Mouse (Mus musculus): ENCODE data around the gene Hmx1. TPM values are rescaled to one million over a fixed set of nuclear protein-coding genes. Genes with fewer than 3 reads are reported as not detected.

Gene Hmx1
- polyA plus RNA-seq, 1 experiment = not detected

GRCm38 (mm10) chr5:35425218-35425617 is 36.3 kb downstream of the Hmx1 start:
- Histone ChIP-seq H3K4me1 (ENCODE audit: control insufficient read depth, insufficient read depth, low read length) (no peaks in the 10 kb centered on the region), H3K4me3 (ENCODE audit: insufficient read depth, low read length) (no peak overlapping the region), H3K27ac (ENCODE audit: insufficient read depth, low read length) (no peak overlapping the region)
- TF ChIP-seq POLR2A (IDR thresholded peaks at IDR 0.05; ENCODE audit: extremely low read depth, insufficient read depth, low read length) = no peak
- TF ChIP-seq CTCF (IDR thresholded peaks at IDR 0.05; ENCODE audit: extremely low read depth, insufficient read depth, low read length) = no peak

GRCm38 (mm10) chr5:35427901-35428300 is 39.0 kb downstream of the Hmx1 start:
- Histone ChIP-seq H3K4me1 (ENCODE audit: control insufficient read depth, insufficient read depth, low read length) (no peaks in the 10 kb centered on the region), H3K4me3 (ENCODE audit: insufficient read depth, low read length) (no peak overlapping the region), H3K27ac (ENCODE audit: insufficient read depth, low read length) (no peak overlapping the region)
- TF ChIP-seq CTCF (IDR thresholded peaks at IDR 0.05; ENCODE audit: extremely low read depth, insufficient read depth, low read length) = no peak
- no peak for TF ChIP-seq POLR2A (IDR thresholded peaks at IDR 0.05; ENCODE audit: extremely low read depth, insufficient read depth, low read length)

- Histone ChIP-seq H3K4me3 (ENCODE audit: insufficient read depth, low read length) (no peak overlapping the region), H3K27ac (ENCODE audit: insufficient read depth, low read length) (no peak overlapping the region), H3K4me1 (ENCODE audit: control insufficient read depth, insufficient read depth, low read length) (no peaks in the 10 kb centered on the region)
- TF ChIP-seq CTCF (IDR thresholded peaks at IDR 0.05; ENCODE audit: extremely low read depth, insufficient read depth, low read length) = no peak
- no peak for TF ChIP-seq POLR2A (IDR thresholded peaks at IDR 0.05; ENCODE audit: extremely low read depth, insufficient read depth, low read length)
Measured at GRCm38 (mm10) chr5:35428421-35428820, 39.5 kb downstream of the Hmx1 start.

DNA sequence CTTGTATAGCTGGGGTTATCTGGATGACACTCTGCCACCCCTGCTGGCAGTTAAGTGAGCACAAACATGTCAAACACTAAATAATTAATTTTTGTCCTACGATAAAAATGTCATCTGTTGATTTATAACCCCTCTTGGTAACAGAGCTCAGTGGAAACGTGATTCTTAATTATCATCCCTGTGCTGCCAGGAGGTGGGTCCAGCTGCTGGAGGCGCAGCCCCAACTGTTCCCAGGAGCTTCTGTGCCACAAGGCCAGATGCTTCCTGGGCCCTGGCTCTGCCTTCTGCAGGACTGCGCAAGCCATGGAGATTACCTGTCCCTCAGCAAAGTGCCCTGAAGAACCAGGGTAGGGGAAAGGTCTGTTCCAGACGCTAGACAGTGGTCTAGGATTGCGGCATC is 43.2 kb downstream of the Hmx1 start:
- H3K4me3 ChIP-seq (ENCODE audit: insufficient read depth, low read length) = no peak overlapping the region
- TF ChIP-seq CTCF (IDR thresholded peaks at IDR 0.05; ENCODE audit: extremely low read depth, insufficient read depth, low read length) (no peak), POLR2A (IDR thresholded peaks at IDR 0.05; ENCODE audit: extremely low read depth, insufficient read depth, low read length) (no peak)
- H3K27ac ChIP-seq (ENCODE audit: insufficient read depth, low read length) = no peak overlapping the region
- no peaks in the 10 kb centered on the region for H3K4me1 ChIP-seq (ENCODE audit: control insufficient read depth, insufficient read depth, low read length)

GRCm38 (mm10) chr5:35434038-35434437 is 45.1 kb downstream of the Hmx1 start:
- Histone ChIP-seq H3K4me3 (ENCODE audit: insufficient read depth, low read length) (no peak overlapping the region), H3K27ac (ENCODE audit: insufficient read depth, low read length) (no peak overlapping the region), H3K4me1 (ENCODE audit: control insufficient read depth, insufficient read depth, low read length) (no peaks in the 10 kb centered on the region)
- peak; percentile 33 for TF ChIP-seq CTCF (IDR thresholded peaks at IDR 0.05; ENCODE audit: extremely low read depth, insufficient read depth, low read length)
- TF ChIP-seq POLR2A (IDR thresholded peaks at IDR 0.05; ENCODE audit: extremely low read depth, insufficient read depth, low read length) = no peak

DNA sequence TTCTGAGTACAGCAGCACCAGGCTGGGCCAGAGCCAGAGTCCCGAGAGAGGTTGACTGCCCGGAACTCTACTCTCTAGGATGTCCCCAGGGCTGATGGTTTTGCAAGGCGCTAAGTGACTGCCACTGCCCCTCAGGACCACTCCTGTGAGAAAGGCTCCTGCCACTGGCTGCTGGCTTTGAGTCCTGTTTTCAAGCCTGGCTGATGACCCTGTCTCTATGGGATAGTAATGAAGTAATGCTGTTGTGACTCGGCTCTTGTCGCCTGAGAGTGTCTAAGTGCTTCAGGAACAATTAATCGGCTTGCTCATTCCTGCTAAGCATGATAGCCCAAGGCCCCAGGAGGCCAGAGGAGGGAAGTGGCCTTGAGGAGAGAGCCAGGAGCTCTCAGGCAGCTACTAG is 45.8 kb downstream of the Hmx1 start:
- Histone ChIP-seq H3K4me3 (ENCODE audit: insufficient read depth, low read length) (no peak overlapping the region), H3K4me1 (ENCODE audit: control insufficient read depth, insufficient read depth, low read length) (no peaks in the 10 kb centered on the region), H3K27ac (ENCODE audit: insufficient read depth, low read length) (no peak overlapping the region)
- no peak for TF ChIP-seq POLR2A (IDR thresholded peaks at IDR 0.05; ENCODE audit: extremely low read depth, insufficient read depth, low read length)
- no peak for TF ChIP-seq CTCF (IDR thresholded peaks at IDR 0.05; ENCODE audit: extremely low read depth, insufficient read depth, low read length)

- TF ChIP-seq CTCF (IDR thresholded peaks at IDR 0.05; ENCODE audit: extremely low read depth, insufficient read depth, low read length) (no peak), POLR2A (IDR thresholded peaks at IDR 0.05; ENCODE audit: extremely low read depth, insufficient read depth, low read length) (no peak)
- Histone ChIP-seq H3K4me1 (ENCODE audit: control insufficient read depth, insufficient read depth, low read length) (no peaks in the 10 kb centered on the region), H3K27ac (ENCODE audit: insufficient read depth, low read length) (no peak overlapping the region)
Measured at GRCm38 (mm10) chr5:35438805-35439204, 49.9 kb downstream of the Hmx1 start.

GRCm38 (mm10) chr5:35440459-35440858 is 51.6 kb downstream of the Hmx1 start:
- no peaks in the 10 kb centered on the region for H3K4me1 ChIP-seq (ENCODE audit: control insufficient read depth, insufficient read depth, low read length)
- no peak overlapping the region for H3K4me3 ChIP-seq (ENCODE audit: insufficient read depth, low read length)
- no peak for TF ChIP-seq CTCF (IDR thresholded peaks at IDR 0.05; ENCODE audit: extremely low read depth, insufficient read depth, low read length)
- TF ChIP-seq POLR2A (IDR thresholded peaks at IDR 0.05; ENCODE audit: extremely low read depth, insufficient read depth, low read length) = no peak
- no peak overlapping the region for H3K27ac ChIP-seq (ENCODE audit: insufficient read depth, low read length)

More at GRCm38 (mm10) chr5:35438805-35439204, 49.9 kb downstream of the Hmx1 start:
- H3K4me3 ChIP-seq (ENCODE audit: insufficient read depth, low read length) = no peak overlapping the region

- Histone ChIP-seq H3K27ac (ENCODE audit: insufficient read depth, low read length) (no peak overlapping the region), H3K4me1 (ENCODE audit: control insufficient read depth, insufficient read depth, low read length) (no peaks in the 10 kb centered on the region), H3K4me3 (ENCODE audit: insufficient read depth, low read length) (no peak overlapping the region)
- TF ChIP-seq POLR2A (IDR thresholded peaks at IDR 0.05; ENCODE audit: extremely low read depth, insufficient read depth, low read length) = no peak
- no peak for TF ChIP-seq CTCF (IDR thresholded peaks at IDR 0.05; ENCODE audit: extremely low read depth, insufficient read depth, low read length)
Measured at GRCm38 (mm10) chr5:35441411-35441810, 52.5 kb downstream of the Hmx1 start.

DNA sequence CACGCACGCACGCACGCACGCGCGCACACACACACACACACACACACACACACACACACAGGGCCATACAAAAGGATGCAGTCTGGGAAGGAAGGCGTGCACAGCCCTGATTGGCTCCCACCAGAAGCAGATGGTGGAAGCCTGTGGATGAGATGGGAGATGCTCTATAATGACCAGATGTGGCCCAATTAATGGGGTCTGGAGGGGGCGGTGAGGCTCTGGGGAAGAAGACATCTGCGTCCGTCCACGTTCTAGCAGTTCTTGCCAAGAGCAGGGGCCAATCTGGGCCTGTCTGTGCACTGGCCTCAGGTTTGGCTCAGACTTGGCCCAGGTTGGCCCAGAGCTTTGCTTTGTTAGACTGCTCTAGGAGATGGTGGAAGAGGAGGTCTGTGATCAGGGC is 55.8 kb downstream of the Hmx1 start:
- Histone ChIP-seq H3K4me3 (ENCODE audit: insufficient read depth, low read length) (no peak overlapping the region), H3K4me1 (ENCODE audit: control insufficient read depth, insufficient read depth, low read length) (no peaks in the 10 kb centered on the region), H3K27ac (ENCODE audit: insufficient read depth, low read length) (no peak overlapping the region)
- no peak for TF ChIP-seq CTCF (IDR thresholded peaks at IDR 0.05; ENCODE audit: extremely low read depth, insufficient read depth, low read length)
- TF ChIP-seq POLR2A (IDR thresholded peaks at IDR 0.05; ENCODE audit: extremely low read depth, insufficient read depth, low read length) = no peak
